In genomic region chrX:35891534-35892125, GRCm38 (mm10) we compare ENCODE assay signal across 24 mouse cellular contexts. TPM values are rescaled to one million over a fixed set of nuclear protein-coding genes. Genes with fewer than 3 reads are reported as not detected.
DNase-seq lines count a peak whose midpoint lies in the region; TF ChIP-seq lines count a peak whose summit lies in the region.
"Had no signal": no experiment of that assay in that cellular context is flagged by ENCODE, and none has a peak within 500 bp of the region (broad histone marks: within the 10 kb centered on the region; RNA-seq: fewer than 3 reads in every experiment).

No protein-coding gene starts in this region.

- TF ChIP-seq POLR2A in spleen, adult 2 months (IDR thresholded peaks at IDR 0.05; ENCODE audit: low read depth, low read length): no peak
- no peak for TF ChIP-seq POLR2A in CH12.LX (IDR thresholded peaks at IDR 0.05; ENCODE audit: low read depth, low read length)
- no peak for TF ChIP-seq POLR2A in myocyte (IDR thresholded peaks at IDR 0.05; ENCODE audit: insufficient read length, low read depth)

- H3K9me3 ChIP-seq in CH12.LX (replicated peaks; ENCODE audit: low read length): no peaks in the 10 kb centered on the region
- H3K9me3 ChIP-seq: forebrain, embryonic 13.5 days; hindbrain, embryonic 10.5 days; hindbrain, embryonic 15.5 days; intestine, embryonic 15.5 days; lung, embryonic 15.5 days had no signal

- no peak overlapping the region for H3ac ChIP-seq in myocyte (ENCODE audit: control insufficient read depth, insufficient read length)

- dilution Hi-C loops in CH12.LX (cut with MboI; ENCODE audit: extremely low pct_ligation_motif_present, extremely low pct_unique_long_range_greater_than_20kb, low sequenced_read_pairs): no loop called here

- H3K36me3 ChIP-seq in spleen, adult 2 months (ENCODE audit: control insufficient read depth, insufficient read depth, low read length): no peaks in the 10 kb centered on the region
- H3K36me3 ChIP-seq in CH12.LX (replicated peaks in 1 of 2; ENCODE audit: control insufficient read depth in 1 of 2, insufficient read depth in 1 of 2, low read length in 1 of 2) (peaks cover 0 to 2% of the 10 kb centered on the region in 2 experiments), myocyte (ENCODE audit: control insufficient read depth, insufficient read depth) (no peaks in the 10 kb centered on the region)
- H3K36me3 ChIP-seq: hindbrain, embryonic 10.5 days; hindbrain, embryonic 15.5 days; intestine, embryonic 15.5 days; lung, embryonic 15.5 days had no signal

- peak overlapping the region; percentile 29; the same call in 1 of the 2 replicates for H3K27ac ChIP-seq in spleen, adult 2 months (ENCODE audit: insufficient read depth, low read length)
- no peak overlapping the region; the same call in 1 of the 2 replicates for H3K27ac ChIP-seq in CH12.LX (ENCODE audit: insufficient read depth, low read depth)
- H3K27ac ChIP-seq: forebrain, embryonic 13.5 days; hindbrain, embryonic 10.5 days; hindbrain, embryonic 15.5 days; intestine, embryonic 15.5 days; layer of hippocampus, adult 2 months; lung, embryonic 15.5 days had no signal

- in situ Hi-C loops in CH12.LX (cut with MboI; ENCODE audit: low pct_ligation_motif_present, low pct_unique_long_range_greater_than_20kb, low sequenced_read_pairs): no loop called here

- no peak for TF ChIP-seq CTCF in spleen, adult 2 months (IDR thresholded peaks at IDR 0.05; ENCODE audit: extremely low read depth, insufficient read depth, insufficient read length, insufficient replicate concordance)
- TF ChIP-seq CTCF in CH12.LX (conservative IDR thresholded peaks at IDR 0.05 in 1 of 2, IDR thresholded peaks at IDR 0.05 in 1 of 2; ENCODE audit: low read depth in 2 of 2, low read length in 2 of 2): no peak

- H3K9ac ChIP-seq in CH12.LX (ENCODE audit: insufficient read depth, low read depth): peak overlapping the region; percentile 23
- H3K9ac ChIP-seq: forebrain, embryonic 13.5 days; hindbrain, embryonic 15.5 days; intestine, embryonic 15.5 days; lung, embryonic 15.5 days had no signal

- WGBS in spleen, adult 2 months: 44% methylated on average over 5 of the region's 5 CpGs

- TF ChIP-seq RAD21 in CH12.LX (IDR thresholded peaks at IDR 0.05; ENCODE audit: low read depth, low read length): no peak

- no peaks in the 10 kb centered on the region for H3K27me3 ChIP-seq in spleen, adult 2 months (ENCODE audit: control insufficient read depth, insufficient read depth, low read length)
- H3K27me3 ChIP-seq in CH12.LX (replicated peaks) (no peaks in the 10 kb centered on the region), myocyte (ENCODE audit: control insufficient read depth, insufficient read depth, insufficient read length) (no peaks in the 10 kb centered on the region)
- H3K27me3 ChIP-seq: forebrain, embryonic 13.5 days; hindbrain, embryonic 15.5 days; intestine, embryonic 15.5 days; lung, embryonic 15.5 days had no signal

- TF ChIP-seq EP300 in CH12.LX (IDR thresholded peaks at IDR 0.05; ENCODE audit: low read length): no peak

- H3K4me1 ChIP-seq in spleen, adult 2 months (ENCODE audit: control insufficient read depth, insufficient read depth, insufficient read length): peaks cover 14% of the 10 kb centered on the region; the same call in 1 of the 2 replicates
- peaks cover 0 to 35% of the 10 kb centered on the region in 2 experiments; a peak in 2 of 4 replicates for H3K4me1 ChIP-seq in CH12.LX (ENCODE audit: control insufficient read depth in 1 of 2, insufficient read depth in 2 of 2)
- H3K4me1 ChIP-seq: hindbrain, embryonic 10.5 days; intestine, embryonic 15.5 days had no signal

- H3K79me2 ChIP-seq in CH12.LX (replicated peaks; ENCODE audit: control insufficient read depth, extremely low read depth, insufficient read depth, poor library complexity, severe bottlenecking) (peaks cover 36% of the 10 kb centered on the region), myocyte (ENCODE audit: control insufficient read depth, insufficient read depth) (peaks cover 24% of the 10 kb centered on the region)

- H3K4me3 ChIP-seq in spleen, adult 2 months (ENCODE audit: extremely low read depth, insufficient read depth, insufficient read length): no peak overlapping the region
- H3K4me3 ChIP-seq in CH12.LX (replicated peaks in 1 of 3; ENCODE audit: low read depth in 2 of 3, low read length in 2 of 3, poor library complexity in 1 of 3) (peak overlapping the region in 1 of 3 experiments; percentile 10), myocyte (no peak overlapping the region)
- H3K4me3 ChIP-seq: forebrain, embryonic 13.5 days; hindbrain, embryonic 10.5 days; hindbrain, embryonic 15.5 days; intestine, embryonic 15.5 days; layer of hippocampus, adult 2 months; lung, embryonic 15.5 days had no signal

- no peak for DNase-seq in spleen, adult 2 months (ENCODE audit: low read depth in 1 of 2, low spot score in 2 of 2)
- no peak for DNase-seq in spleen, adult 12 weeks (ENCODE audit: low spot score)
- no peak for DNase-seq in CH12.LX (ENCODE audit: extremely low read depth)
- DNase-seq in natural killer cell, adult 2 months (ENCODE audit: low spot score in 2 of 2): no peak
- DNase-seq in retina, postnatal 1 day: no peak
- no peak for DNase-seq in urinary bladder, adult 18-20 months (ENCODE audit: low spot score in 2 of 2)
- DNase-seq: adrenal gland, postnatal 14 days; cerebellum, adult 11-12 months; cerebellum, adult 9-11 months; gastrocnemius, postnatal 14 days; heart, postnatal 14 days; kidney, adult 2 months; kidney, postnatal 36 days; left cerebral cortex, postnatal 4 days; right cerebral cortex, postnatal 25 days; spleen, adult 18-20 months had no signal

- H3K4me2 ChIP-seq in CH12.LX (ENCODE audit: insufficient read depth, low read depth, poor library complexity, severe bottlenecking) (peak overlapping the region; percentile 78; the same call in 1 of the 2 replicates), myocyte (ENCODE audit: low read depth) (peak overlapping the region; percentile 48)
- H3K4me2 ChIP-seq: forebrain, embryonic 13.5 days; intestine, embryonic 15.5 days; lung, embryonic 15.5 days; midbrain, embryonic 11.5 days had no signal

TF ChIP-seq in CH12.LX, 34 proteins besides CTCF, POLR2A, EP300 and RAD21 (continues in another document):
- TF ChIP-seq E2F4 (IDR thresholded peaks at IDR 0.05; ENCODE audit: insufficient replicate concordance, low read depth, low read length) (no peak), POLR2AphosphoS2 (IDR thresholded peaks at IDR 0.05; ENCODE audit: low read depth, low read length) (no peak), USF1 (IDR thresholded peaks at IDR 0.05; ENCODE audit: low read depth, low read length) (no peak), TBP (conservative IDR thresholded peaks at IDR 0.05; ENCODE audit: low read depth, low read length) (no peak), MAX (IDR thresholded peaks at IDR 0.05; ENCODE audit: low read length) (no peak), ETS1 (conservative IDR thresholded peaks at IDR 0.05; ENCODE audit: low read depth, low read length) (no peak), HCFC1 (IDR thresholded peaks at IDR 0.05; ENCODE audit: low read depth, low read length) (no peak), ELF1 (IDR thresholded peaks at IDR 0.05; ENCODE audit: low read depth, low read length) (0 out of 2 replicates have a peak, but pooled peaks have one; percentile 23), MYC (IDR thresholded peaks at IDR 0.05; ENCODE audit: low read depth, low read length) (no peak), TCF12 (IDR thresholded peaks at IDR 0.05; ENCODE audit: low read depth, low read length) (no peak), RCOR1 (conservative IDR thresholded peaks at IDR 0.05; ENCODE audit: low read depth, low read length) (no peak), JUND (conservative IDR thresholded peaks at IDR 0.05; ENCODE audit: low read depth, low read length) (no peak), ZMIZ1 (IDR thresholded peaks at IDR 0.05; ENCODE audit: low read depth, low read length) (no peak), ZNF384 (IDR thresholded peaks at IDR 0.05; ENCODE audit: low read depth, low read length) (peak; percentile 86), GABPA (IDR thresholded peaks at IDR 0.05; ENCODE audit: insufficient replicate concordance, low read depth, low read length) (no peak), CHD1 (IDR thresholded peaks at IDR 0.05; ENCODE audit: low read depth, low read length) (no peak), SIN3A (IDR thresholded peaks at IDR 0.05; ENCODE audit: low read length) (0 out of 2 replicates have a peak, but pooled peaks have one; percentile 23)

TF ChIP-seq in myocyte, 11 proteins besides CTCF, POLR2A, EP300 and RAD21:
- TF ChIP-seq TCF12 (IDR thresholded peaks at IDR 0.05; ENCODE audit: insufficient read depth, poor library complexity, severe bottlenecking): peak; percentile 67
- TF ChIP-seq USF1 (IDR thresholded peaks at IDR 0.05; ENCODE audit: low read depth): no peak
- no peak for TF ChIP-seq POLR2AphosphoS2 (IDR thresholded peaks at IDR 0.05; ENCODE audit: insufficient read length, low read depth)
- no peak for TF ChIP-seq TCF3 (IDR thresholded peaks at IDR 0.05; ENCODE audit: insufficient read length, low read depth)
- TF ChIP-seq CEBPB (IDR thresholded peaks at IDR 0.05; ENCODE audit: insufficient read depth, poor library complexity, severe bottlenecking): no peak
- no peak for TF ChIP-seq SRF (IDR thresholded peaks at IDR 0.05; ENCODE audit: control insufficient read depth, insufficient read length, low read depth)
- TF ChIP-seq E2F4 (IDR thresholded peaks at IDR 0.05; ENCODE audit: insufficient read depth): no peak
- peak; percentile 29 to 85 (median 63) for TF ChIP-seq MYOD1 (IDR thresholded peaks at IDR 0.05; ENCODE audit: control insufficient read depth in 1 of 3, insufficient read length in 2 of 3, low read depth in 2 of 3)
- TF ChIP-seq MAX (IDR thresholded peaks at IDR 0.05; ENCODE audit: low read depth): no peak
- no peak for TF ChIP-seq REST (IDR thresholded peaks at IDR 0.05; ENCODE audit: insufficient read depth, insufficient read length)
- peak in 2 of 3 experiments; percentile 85 to 93 for TF ChIP-seq MYOG (IDR thresholded peaks at IDR 0.05; ENCODE audit: control insufficient read depth in 1 of 3, insufficient read depth in 1 of 3, insufficient read length in 2 of 3, low read depth in 2 of 3)

RNA-seq across cellular contexts. Expression of gene Dock11, which starts 3.0 kb away (rescaled TPM):
- 4.4 and 4.5 TPM in 2 replicates for polyA plus RNA-seq in spleen, adult 2 months (2012; rRNA removed)
- total RNA-seq in CH12.LX (2012; rRNA removed) (25.1 and 25.4 TPM in 2 replicates), CH12.LX (2014; rRNA removed) (47.6 and 61.0 TPM in 2 replicates)
- polyA plus RNA-seq in CH12.LX (2012; ENCODE audit: insufficient read length, low read depth) (30.4 and 31.8 TPM in 2 replicates), myocyte (2012; fragmentation: generic; extraction: Trizol) (6.2 TPM)
